Mouse (Mus musculus) right cerebral cortex, adult 18-20 months (tissue): Measurements from ENCODE around the gene Gramd1a.

Experiments
- DNase-seq: peaks from one replicate; pipeline ENCODE4 v3.0.0; 2022; ENCODE audit warnings: mixed read lengths

The Gramd1a gene

GRCm38 (mm10) chr7:31155296-31156033 is at the start of gene Gramd1a:
Gene Gramd1a, minus strand, starts transcription at chr7:31155896.
- no peak for DNase-seq

- no peak for DNase-seq
Measured at GRCm38 (mm10) chr7:31195591-31196307, 40.1 kb upstream of the Gramd1a start.

GRCm38 (mm10) chr7:31184711-31185110 is 29.0 kb upstream of the Gramd1a start:
- DNase-seq, result no peak

- no peak for DNase-seq
Measured at GRCm38 (mm10) chr7:31182863-31183262, 27.2 kb upstream of the Gramd1a start.

GRCm38 (mm10) chr7:31176886-31177763 is 21.4 kb upstream of the Gramd1a start:
- DNase-seq, result peak; percentile 65

- no peak for DNase-seq
Measured at GRCm38 (mm10) chr7:31175096-31175495, 19.4 kb upstream of the Gramd1a start.

GRCm38 (mm10) chr7:31174466-31174865 is 18.8 kb upstream of the Gramd1a start:
- no peak for DNase-seq

GRCm38 (mm10) chr7:31172238-31172637 is 16.5 kb upstream of the Gramd1a start:
- DNase-seq, result no peak

- no peak for DNase-seq
Measured at GRCm38 (mm10) chr7:31170520-31170919, 14.8 kb upstream of the Gramd1a start.

- no peak for DNase-seq
Measured at GRCm38 (mm10) chr7:31168412-31168811, 12.7 kb upstream of the Gramd1a start.

GRCm38 (mm10) chr7:31164748-31165147 is 9.1 kb upstream of the Gramd1a start:
- no peak for DNase-seq

- DNase-seq, result no peak
Measured at GRCm38 (mm10) chr7:31163666-31164577, 8.2 kb upstream of the Gramd1a start.

- no peak for DNase-seq
Measured at GRCm38 (mm10) chr7:31162324-31162723, 6.6 kb upstream of the Gramd1a start.

- DNase-seq, result no peak
Measured at GRCm38 (mm10) chr7:31161831-31162230, 6.1 kb upstream of the Gramd1a start.

- DNase-seq, result no peak
Measured at GRCm38 (mm10) chr7:31161246-31161645, 5.5 kb upstream of the Gramd1a start.

GRCm38 (mm10) chr7:31160763-31161162 is 5.1 kb upstream of the Gramd1a start:
- DNase-seq, result no peak

- no peak for DNase-seq
Measured at GRCm38 (mm10) chr7:31156034-31156928, 585 bp upstream of the Gramd1a start.

- no peak for DNase-seq
Measured at GRCm38 (mm10) chr7:31153536-31154320, 2.0 kb downstream of the Gramd1a start.

- DNase-seq, result peak; percentile 48
Measured at GRCm38 (mm10) chr7:31151301-31152241, 4.1 kb downstream of the Gramd1a start.
